Mouse (Mus musculus) midbrain, postnatal 0 days (tissue): Measurements from ENCODE around the gene Ltbp1. TPM values are rescaled to one million over a fixed set of nuclear protein-coding genes. Genes with fewer than 3 reads are reported as not detected.

Experiments
- ATAC-seq: fragments of 200-750 bp; cut with Nextera tagmentation; 2 replicates; pipeline ENCODE4 v1.8.0; 2017; ENCODE audit warnings: moderate number of reproducible peaks, mild to moderate bottlenecking, moderate TSS enrichment, moderate library complexity; ENCODE audit not compliant: low FRiP score
- DNase-seq: peaks from one replicate; pipeline ENCODE4 v3.0.0-alpha.2; 2015; ENCODE audit warnings: low spot score
- H3K27ac ChIP-seq: fragments of 300-500 bp; sonication (generic); 2 replicates; pipeline ENCODE4 v1.5.1; 2014; ENCODE audit warnings: low read depth, mild to moderate bottlenecking, low read length, mixed read lengths
- H3K27me3 ChIP-seq: fragments of 300-500 bp; sonication (generic); 2 replicates; pipeline ENCODE4 v1.6.1; 2014; ENCODE audit warnings: low read length, control low read depth, mixed read lengths; ENCODE audit not compliant: insufficient read depth
- H3K36me3 ChIP-seq: fragments of 300-500 bp; sonication (generic); 2 replicates; pipeline ENCODE4 v1.6.1; 2014; ENCODE audit warnings: low read length, control low read depth, mixed read lengths; ENCODE audit not compliant: insufficient read depth
- H3K4me1 ChIP-seq: fragments of 300-500 bp; sonication (generic); 2 replicates; pipeline ENCODE4 v1.6.1; 2014; ENCODE audit warnings: mild to moderate bottlenecking, control low read depth, antibody characterized with exemption, low read length, mixed read lengths; ENCODE audit not compliant: insufficient read depth
- H3K4me2 ChIP-seq: fragments of 300-500 bp; sonication (generic); 2 replicates; pipeline ENCODE4 v1.6.1; 2014; ENCODE audit warnings: low read depth, mild to moderate bottlenecking, low read length, mixed read lengths; ENCODE audit not compliant: poor library complexity, severe bottlenecking
- H3K4me3 ChIP-seq: fragments of 300-500 bp; sonication (generic); 2 replicates; pipeline ENCODE4 v1.5.1; 2014; ENCODE audit warnings: low read depth, mild to moderate bottlenecking, low read length, moderate library complexity
- H3K9ac ChIP-seq: fragments of 300-500 bp; sonication (generic); replicated peaks from 2 replicates; pipeline ENCODE4 v1.6.1; 2014; ENCODE audit warnings: mild to moderate bottlenecking, low read length, moderate library complexity, mixed read lengths; ENCODE audit not compliant: poor library complexity, severe bottlenecking
- H3K9me3 ChIP-seq: fragments of 300-500 bp; sonication (generic); 2 replicates; pipeline ENCODE4 v1.6.1; 2016; ENCODE audit warnings: low read length, control low read depth
- CTCF ChIP-seq: IDR thresholded peaks from 2 replicates; pipeline ENCODE4 v1.5.1; 2016; ENCODE audit warnings: antibody characterized with exemption, mild to moderate bottlenecking
- WGBS: fragments of 180-500 bp; shearing (Covaris S2); extraction: QIAGEN DNeasy Blood & Tissue Kit; methylation state at CpG from one replicate; pipeline ENCODE4 v1.1.7; 2014; 5-methylcytosine and 5-hydroxymethylcytosine counted together
- polyA plus RNA-seq: library from polyadenylated mRNA; unstranded; fragments of >200 nt; fragmentation: Nextera tagmentation; extraction: Ambion mirVana; gene quantifications from 2 replicates; pipeline ENCODE4 v1.2.1, GENCODE M21; 2015
- total RNA-seq: library from RNA; depleted of rRNA; stranded (reverse); fragments of >200 nt; gene quantifications from 2 replicates; pipeline ENCODE4 v1.2.3, GENCODE M21; 2014

Ltbp1 gene
- total and polyA plus RNA-seq, 2 experiments from 2014 or later = 0.89 to 3.0 TPM

GRCm38 (mm10) chr17:75020026-75020425 is 14.7 kb downstream of the Ltbp1 start:
- 9% methylated on average over 7 of the region's 7 CpGs for WGBS

GRCm38 (mm10) chr17:75020619-75021018 is 15.3 kb downstream of the Ltbp1 start:
- DNase-seq = no peak
- H3K4me2 ChIP-seq = no peak overlapping the region
- ATAC-seq = no peak
- H3K4me3 ChIP-seq = no peak overlapping the region
- no peak overlapping the region for H3K9ac ChIP-seq
- no peaks in the 10 kb centered on the region for H3K9me3 ChIP-seq
- H3K4me1 ChIP-seq = no peaks in the 10 kb centered on the region
- H3K36me3 ChIP-seq = no peaks in the 10 kb centered on the region
- WGBS = 67% methylated on average over 3 of the region's 3 CpGs
- no peak for TF ChIP-seq CTCF
- H3K27me3 ChIP-seq = no peaks in the 10 kb centered on the region
- no peak overlapping the region for H3K27ac ChIP-seq

More at GRCm38 (mm10) chr17:75020026-75020425, 14.7 kb downstream of the Ltbp1 start:
- H3K4me1 ChIP-seq = no peaks in the 10 kb centered on the region
- H3K9ac ChIP-seq = no peak overlapping the region
- TF ChIP-seq CTCF = no peak
- no peaks in the 10 kb centered on the region for H3K9me3 ChIP-seq
- H3K27me3 ChIP-seq = no peaks in the 10 kb centered on the region
- no peak overlapping the region for H3K27ac ChIP-seq
- DNase-seq (peak; percentile 36), ATAC-seq (no peak)
- H3K4me3 ChIP-seq = no peak overlapping the region
- no peaks in the 10 kb centered on the region for H3K36me3 ChIP-seq
- H3K4me2 ChIP-seq = no peak overlapping the region

DNA sequence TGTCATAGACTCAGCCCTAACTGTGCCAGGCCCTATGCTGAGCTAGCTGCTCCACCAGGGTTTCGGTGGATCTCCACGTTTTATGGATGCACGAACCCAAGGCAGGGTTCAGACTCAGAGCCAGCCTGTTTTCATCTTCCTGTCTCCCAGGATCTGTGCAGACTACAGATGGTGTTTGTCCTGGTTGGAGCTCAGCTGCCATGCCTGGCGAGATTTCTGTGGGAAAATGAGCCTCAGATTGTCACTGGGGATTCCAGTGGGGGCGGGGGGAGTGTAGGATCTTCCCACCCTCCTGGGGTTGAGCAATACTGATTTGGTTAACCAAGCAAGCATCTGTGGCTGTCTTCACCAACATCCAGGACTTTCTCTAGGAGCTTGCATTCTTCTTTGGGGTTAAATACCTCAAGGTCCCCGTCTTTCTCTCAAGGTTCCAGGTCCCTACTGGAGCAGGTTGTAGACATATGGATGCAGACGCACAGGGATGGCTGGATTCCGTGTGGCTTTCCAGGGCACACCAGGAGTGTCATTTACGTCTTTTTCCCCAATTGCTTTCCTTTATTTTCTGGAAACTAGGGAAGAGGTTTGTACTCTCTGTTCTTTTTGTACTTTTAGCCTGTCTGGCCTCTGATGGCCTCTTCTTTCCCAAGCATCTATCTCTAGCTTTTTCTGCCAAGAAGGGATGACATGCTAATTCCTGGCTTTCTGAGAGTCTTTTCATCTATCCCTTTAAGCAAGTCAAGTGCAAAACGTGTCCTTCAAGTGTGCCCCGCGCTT is 22.2 kb downstream of the Ltbp1 start:
- no peak for TF ChIP-seq CTCF
- Histone ChIP-seq H3K27ac (no peak overlapping the region), H3K4me1 (no peaks in the 10 kb centered on the region), H3K9me3 (no peaks in the 10 kb centered on the region), H3K4me2 (no peak overlapping the region), H3K9ac (no peak overlapping the region), H3K36me3 (no peaks in the 10 kb centered on the region), H3K27me3 (no peaks in the 10 kb centered on the region), H3K4me3 (no peak overlapping the region)
- WGBS = 70% methylated on average over 12 of the region's 12 CpGs
- ATAC-seq (no peak), DNase-seq (no peak)

- no peak for TF ChIP-seq CTCF
- Histone ChIP-seq H3K9me3 (no peaks in the 10 kb centered on the region), H3K27ac (no peak overlapping the region), H3K4me1 (no peaks in the 10 kb centered on the region), H3K36me3 (no peaks in the 10 kb centered on the region), H3K27me3 (no peaks in the 10 kb centered on the region), H3K9ac (no peak overlapping the region), H3K4me3 (no peak overlapping the region), H3K4me2 (no peak overlapping the region)
- WGBS = 90% methylated on average over 14 of the region's 14 CpGs
- ATAC-seq (no peak), DNase-seq (no peak)
Observed at GRCm38 (mm10) chr17:75033356-75033755, 28.0 kb downstream of the Ltbp1 start.

GRCm38 (mm10) chr17:75033872-75034615 is 28.7 kb downstream of the Ltbp1 start:
- no peak for DNase-seq
- no peaks in the 10 kb centered on the region for H3K9me3 ChIP-seq
- no peak overlapping the region for H3K4me2 ChIP-seq
- H3K36me3 ChIP-seq = no peaks in the 10 kb centered on the region
- WGBS = 91% methylated on average over 21 of the region's 21 CpGs
- no peak overlapping the region for H3K9ac ChIP-seq
- no peaks in the 10 kb centered on the region for H3K4me1 ChIP-seq
- no peak for ATAC-seq
- H3K27me3 ChIP-seq = no peaks in the 10 kb centered on the region
- H3K27ac ChIP-seq = no peak overlapping the region
- H3K4me3 ChIP-seq = no peak overlapping the region
- no peak for TF ChIP-seq CTCF

GRCm38 (mm10) chr17:75036881-75037280 is 31.5 kb downstream of the Ltbp1 start:
- H3K9me3 ChIP-seq = no peaks in the 10 kb centered on the region
- ATAC-seq (no peak), DNase-seq (no peak)
- H3K4me3 ChIP-seq = no peak overlapping the region
- no peaks in the 10 kb centered on the region for H3K27me3 ChIP-seq
- no peak overlapping the region for H3K9ac ChIP-seq
- H3K27ac ChIP-seq = no peak overlapping the region
- H3K4me2 ChIP-seq = no peak overlapping the region
- no peak for TF ChIP-seq CTCF
- no peaks in the 10 kb centered on the region for H3K4me1 ChIP-seq
- WGBS = 87% methylated on average over 6 of the region's 6 CpGs
- H3K36me3 ChIP-seq = no peaks in the 10 kb centered on the region
